Mouse (Mus musculus) kidney, adult 8-10 months (tissue): ENCODE measurements at regions not wholly inside any gene's neighbourhood (a gene's known extent, or its start where the extent isn't known, plus 50 kb on each side); places are given as distances from the start of the nearest gene placed in this dataset.

Experiments
- DNase-seq, 2 experiments: peaks; one replicate each; pipeline ENCODE4 v3.0.0; 2022

DNA sequence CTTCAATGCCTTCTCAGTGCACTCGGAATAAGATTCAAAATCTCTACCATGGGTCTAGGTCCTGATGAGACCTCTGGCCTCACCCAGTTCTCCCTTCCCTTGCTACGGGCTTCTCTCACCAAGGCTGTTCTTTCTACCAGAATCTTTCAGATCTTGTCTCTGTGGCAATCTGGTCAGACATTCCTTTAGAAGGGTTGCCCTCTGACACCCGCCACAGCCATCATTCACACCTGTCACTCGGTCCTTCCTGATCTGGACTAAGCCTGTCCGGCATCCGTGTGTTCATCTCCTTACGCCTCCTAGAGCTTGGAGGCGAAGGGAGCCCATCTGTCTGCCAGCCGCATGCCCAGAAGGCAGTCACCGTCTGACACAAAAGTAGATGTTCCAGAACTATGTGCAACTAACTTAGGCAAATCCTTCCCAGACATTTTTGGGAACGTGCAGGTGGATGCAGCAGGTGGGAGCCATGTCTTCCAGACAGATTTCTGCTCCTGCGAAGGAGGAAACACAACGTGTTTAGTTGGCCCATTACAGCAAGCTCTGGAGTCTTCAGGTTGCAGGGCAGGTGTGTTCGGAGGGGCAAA, 77.7 kb downstream of the Fam76b start:
- DNase-seq, result no peak

DNA sequence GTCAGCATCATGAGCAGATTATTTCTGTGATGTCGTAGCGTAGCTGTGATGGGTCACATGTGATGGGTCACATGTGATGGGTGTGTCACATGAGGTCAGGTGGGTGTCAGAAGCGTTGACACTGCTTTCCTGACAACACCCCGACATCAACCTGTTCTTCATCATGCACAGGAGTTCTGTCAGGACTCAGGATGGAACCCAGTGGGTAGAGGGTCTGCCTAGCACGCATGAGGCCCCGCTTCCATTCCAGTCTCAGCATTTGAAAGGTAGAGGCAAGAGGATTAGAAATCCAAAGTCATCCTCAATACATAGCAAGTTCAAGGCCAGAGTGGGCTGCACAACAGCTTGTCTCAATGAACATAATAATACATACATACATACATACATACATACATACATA, 79.2 kb downstream of the Fam76b start:
- DNase-seq, result no peak

DNA sequence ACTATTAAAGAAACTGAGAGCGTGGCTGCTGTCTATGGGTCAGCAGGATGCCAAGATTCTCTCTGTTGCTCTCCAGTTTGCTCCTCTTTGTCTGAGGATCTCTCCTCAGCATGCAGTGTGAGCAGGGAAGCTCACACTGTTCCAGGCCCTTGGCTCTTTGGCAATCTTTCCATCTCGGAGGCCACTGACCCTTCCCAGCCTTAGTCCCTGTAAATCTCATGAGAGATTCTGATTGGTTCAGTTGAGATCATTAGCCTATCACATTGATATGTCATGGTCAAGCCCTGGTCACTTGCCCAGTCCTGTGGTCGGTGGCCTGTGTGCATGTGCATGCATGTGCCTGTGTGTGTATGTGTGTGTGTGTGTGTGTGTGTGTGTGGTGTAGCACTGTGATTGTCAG, 82.1 kb downstream of the Fam76b start:
- DNase-seq, result no peak

- DNase-seq, result peak; percentile 23 to 25
Measured at GRCm38 (mm10) chr9:13910091-13910490, 82.6 kb downstream of the Fam76b start.

GRCm38 (mm10) chr9:13913459-13913858, 85.9 kb downstream of the Fam76b start:
- DNase-seq, result no peak

GRCm38 (mm10) chr9:13914131-13914530, 86.6 kb downstream of the Fam76b start:
- no peak for DNase-seq

- no peak for DNase-seq
Measured at GRCm38 (mm10) chr9:13914847-13915246, 87.3 kb downstream of the Fam76b start.

- no peak for DNase-seq
Measured at GRCm38 (mm10) chr9:13916837-13917236, 89.3 kb downstream of the Fam76b start.

DNA sequence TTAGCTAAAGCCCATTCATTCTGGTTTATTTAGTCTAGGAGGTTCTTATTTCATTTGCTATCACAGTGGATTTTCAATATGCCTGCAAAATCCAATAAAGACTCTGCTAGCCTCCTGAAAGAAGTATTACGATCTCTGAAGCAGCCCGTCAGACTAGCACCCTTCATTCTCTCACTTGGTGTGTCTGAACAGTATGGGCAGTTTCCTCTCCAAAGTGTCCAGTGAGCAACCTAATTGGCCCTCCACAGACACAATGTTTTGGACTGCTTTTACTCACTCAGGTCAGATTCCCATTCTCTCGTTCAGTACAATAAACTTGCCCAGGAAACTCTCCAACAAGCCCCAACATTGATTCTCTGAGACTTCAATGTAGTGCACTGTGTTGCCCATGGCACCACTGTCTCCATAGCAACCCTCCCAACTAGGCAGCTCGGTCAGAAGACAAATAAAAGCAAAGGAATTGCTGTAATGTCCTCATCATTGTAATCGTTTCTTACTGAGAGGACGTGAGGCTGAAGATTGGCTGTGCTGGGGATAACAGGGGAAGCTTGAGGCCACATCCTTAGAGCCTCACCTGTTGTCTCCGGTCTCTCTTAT, 91.2 kb downstream of the Fam76b start:
- no peak for DNase-seq

GRCm38 (mm10) chr9:13919739-13920410, 92.4 kb downstream of the Fam76b start:
- no peak for DNase-seq

- DNase-seq, result no peak
Measured at GRCm38 (mm10) chr9:13920623-13921022, 93.1 kb downstream of the Fam76b start.

DNA sequence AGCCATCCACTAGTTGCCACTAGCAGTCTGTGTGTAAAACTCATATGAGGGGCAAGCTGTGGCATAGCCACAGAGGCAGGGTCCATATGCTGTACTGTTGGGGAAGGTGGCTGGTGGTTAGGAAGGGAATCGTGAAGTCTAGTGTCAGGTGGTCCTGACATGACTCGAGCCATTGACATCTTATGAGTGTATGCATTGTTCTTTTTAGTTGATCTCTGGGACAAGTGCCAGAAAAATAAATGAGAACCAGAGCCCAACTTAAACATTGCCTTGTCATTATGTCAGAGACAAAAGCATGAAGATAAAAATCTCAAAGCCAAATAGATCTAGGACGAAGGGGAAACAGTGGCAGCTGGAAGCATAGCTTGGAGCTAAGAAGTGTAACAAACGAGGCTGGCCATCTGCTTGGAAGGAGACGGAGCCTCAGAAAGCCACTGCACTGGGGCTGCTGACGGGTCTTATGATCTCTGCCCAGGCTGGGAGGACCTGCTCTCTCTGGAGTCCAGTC, 104.5 kb downstream of the Fam76b start:
- DNase-seq, result no peak

GRCm38 (mm10) chr9:13933404-13933803, 105.9 kb downstream of the Fam76b start:
- no peak for DNase-seq

GRCm38 (mm10) chr9:13937301-13937700, 109.8 kb downstream of the Fam76b start:
- DNase-seq, result no peak

DNA sequence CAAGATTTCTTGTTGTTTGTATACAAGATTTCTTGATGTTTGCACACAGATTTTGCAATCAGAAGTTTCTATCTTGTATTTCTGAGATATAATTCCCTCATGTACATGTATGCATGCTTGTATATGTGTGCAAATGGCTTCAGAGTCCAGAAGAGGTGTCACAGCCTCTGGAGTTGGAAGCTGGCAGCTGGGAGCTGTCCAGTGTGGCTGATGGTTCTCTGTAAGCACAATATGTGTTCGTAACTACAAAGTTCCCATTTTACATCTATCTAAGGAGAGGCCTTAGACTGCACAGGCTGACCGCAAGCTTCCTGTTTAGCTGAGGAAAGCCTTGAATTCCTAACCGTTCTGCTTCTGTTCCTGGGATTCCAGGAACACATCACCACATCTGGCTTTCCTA, 119.0 kb downstream of the Fam76b start:
- DNase-seq, result no peak

DNA sequence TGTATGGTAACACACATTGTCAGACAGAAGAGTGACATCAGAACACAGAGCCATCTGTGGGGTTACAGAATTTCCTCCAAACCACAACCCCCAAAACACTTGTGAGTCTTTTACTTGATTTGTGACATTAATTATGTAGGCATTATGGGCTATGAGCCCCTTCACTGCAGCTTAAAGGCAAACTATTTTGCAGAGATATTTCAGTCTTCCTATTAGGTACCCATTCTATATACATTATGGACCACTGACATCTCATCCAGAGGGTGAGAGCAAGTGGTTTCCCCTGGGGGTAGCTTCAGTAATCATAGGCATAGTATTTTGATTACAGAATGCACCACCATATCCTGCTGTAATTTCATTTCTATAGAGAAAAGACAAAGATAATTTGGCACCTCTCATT, 124.6 kb downstream of the Fam76b start:
- no peak for DNase-seq

DNA sequence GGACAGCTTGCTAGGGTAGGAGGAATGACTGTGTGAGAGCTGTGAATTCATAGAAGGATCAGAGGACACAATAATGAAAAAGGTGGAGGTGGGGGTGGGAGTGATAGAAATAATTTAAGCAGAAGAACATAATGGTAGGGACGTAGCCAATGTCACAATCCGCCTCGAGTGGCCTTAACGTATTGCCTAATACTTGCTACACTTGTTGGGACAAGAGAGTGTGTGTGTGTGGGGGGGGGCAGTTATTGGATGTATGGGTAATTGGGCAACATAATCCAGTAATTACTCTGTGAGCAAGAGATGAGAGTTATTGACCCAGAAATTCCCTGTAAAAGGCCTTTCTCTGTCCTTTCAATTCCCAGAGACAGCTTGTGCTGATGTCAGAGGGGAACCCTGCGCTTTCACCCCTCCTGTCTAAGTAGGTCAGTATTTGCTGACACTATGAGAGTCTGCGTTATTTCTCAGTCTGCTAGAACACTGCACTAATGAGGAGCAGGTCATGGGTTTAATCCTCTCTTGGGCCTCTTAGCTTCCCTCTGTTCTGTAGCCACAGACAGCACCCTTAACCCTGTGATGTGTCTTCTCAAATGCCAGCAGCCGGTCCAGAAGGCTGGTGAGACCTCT, 135.7 kb downstream of the Fam76b start:
- no peak for DNase-seq

DNA sequence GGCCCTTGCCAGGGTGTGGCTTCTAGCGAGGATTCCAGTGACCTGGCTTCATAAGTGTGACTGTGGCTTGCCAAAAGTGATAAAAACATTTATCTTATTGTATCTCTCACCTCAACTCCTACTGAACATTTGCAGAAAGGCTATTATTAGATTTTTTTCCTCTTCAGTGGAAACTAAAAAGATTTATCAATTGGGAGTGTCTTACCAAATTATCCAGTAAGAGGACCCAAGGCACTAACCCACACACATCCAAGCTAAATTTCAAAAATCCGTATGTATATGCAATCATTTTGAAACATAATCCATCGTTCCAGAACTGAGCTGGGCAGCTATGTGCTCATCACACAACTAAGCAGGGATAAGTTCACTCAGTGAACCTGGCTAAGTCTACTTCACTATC, 136.3 kb downstream of the Fam76b start:
- DNase-seq, result no peak

- no peak for DNase-seq
Measured at GRCm38 (mm10) chr9:13964256-13964655, 136.7 kb downstream of the Fam76b start.

DNA sequence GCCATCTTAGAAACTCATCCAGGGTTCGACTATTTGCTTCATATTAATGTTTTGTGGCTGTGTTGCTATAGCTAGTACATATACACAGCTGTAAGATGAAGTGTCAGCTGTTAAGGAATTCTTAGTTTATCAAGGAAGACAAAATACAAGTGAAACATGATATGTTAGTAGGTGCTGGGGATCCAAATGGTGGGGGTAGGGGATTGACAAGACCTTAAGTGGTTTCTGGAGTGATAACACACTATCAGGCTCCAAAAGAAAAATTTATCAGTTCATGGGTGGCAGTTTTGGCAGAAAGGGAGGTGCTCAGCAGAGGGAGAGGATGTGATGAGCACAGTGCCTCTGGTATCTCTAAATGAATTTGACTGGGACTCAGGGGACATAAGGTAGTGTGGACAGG, 138.7 kb downstream of the Fam76b start:
- DNase-seq, result no peak

- DNase-seq, result peak; percentile 16 to 33
Measured at GRCm38 (mm10) chr9:13969262-13969661, 141.7 kb downstream of the Fam76b start.

DNA sequence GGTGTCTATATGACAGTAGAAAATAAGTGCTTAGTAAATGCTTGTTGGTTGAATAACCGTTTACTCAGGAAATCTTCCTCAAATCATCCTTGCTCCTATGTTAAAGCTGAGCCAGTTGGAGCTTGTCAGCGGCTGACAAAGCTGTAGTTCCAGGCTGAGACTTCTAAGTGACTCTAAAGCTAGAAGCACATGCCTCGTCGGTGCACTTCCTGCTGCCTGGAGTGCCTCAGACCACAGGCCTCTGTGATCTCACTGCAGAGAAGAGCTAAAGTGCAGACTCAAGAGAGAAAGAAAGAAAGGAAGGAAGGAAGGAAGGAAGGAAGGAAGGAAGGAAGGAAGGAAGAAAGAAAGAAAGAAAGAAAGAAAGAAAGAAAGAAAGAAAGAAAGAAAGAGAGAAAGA, 146.1 kb downstream of the Fam76b start:
- no peak for DNase-seq

DNA sequence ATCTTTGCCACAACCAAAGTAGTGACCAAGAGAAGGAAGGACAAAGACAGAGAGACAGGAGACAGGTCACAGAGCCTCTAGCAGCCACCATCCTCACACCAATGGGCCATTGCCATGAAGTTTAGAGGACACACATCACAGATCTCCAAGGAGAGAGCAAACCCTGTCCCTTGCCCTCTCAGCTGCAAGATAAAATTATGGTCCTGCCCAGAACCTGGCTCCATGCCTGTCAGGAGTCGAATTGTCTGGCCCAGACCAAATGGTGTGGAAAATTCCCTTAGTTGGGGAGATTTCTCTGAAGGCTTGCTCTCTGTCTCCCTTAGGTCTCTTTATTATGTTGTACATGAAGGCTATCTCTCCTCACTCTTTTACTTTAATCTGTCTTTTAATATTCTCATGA, 147.4 kb downstream of the Fam76b start:
- DNase-seq, result peak; percentile 22 to 40

GRCm38 (mm10) chr9:13978842-13979241, 151.3 kb downstream of the Fam76b start:
- DNase-seq, result no peak
